Mouse (Mus musculus) macrophage (primary cell): ENCODE results near the gene Dnajc15. TPM values are rescaled to one million over a fixed set of nuclear protein-coding genes. Genes with fewer than 3 reads are reported as not detected.
A peak's percentile ranks its signal among the peaks of the same experiment; 100 is the strongest.

ENCODE experiments used
- H3K27ac ChIP-seq: fragments of 350-480 bp; formaldehyde crosslinking; 2 replicates; pipeline ENCODE4 v1.9.0; 2021
- H3K36me3 ChIP-seq: fragments of 350-480 bp; formaldehyde crosslinking; 2 replicates; pipeline ENCODE4 v1.9.0; 2021; ENCODE audit errors: inconsistent target
- H3K4me3 ChIP-seq: fragments of 350-480 bp; formaldehyde crosslinking; 2 replicates; pipeline ENCODE4 v1.9.0; 2021; ENCODE audit errors: inconsistent target
- H3K79me2 ChIP-seq: fragments of 350-480 bp; formaldehyde crosslinking; 2 replicates; pipeline ENCODE4 v1.9.0; 2021; ENCODE audit errors: inconsistent target
- WGBS: methylation state at CpG from one replicate; pipeline ENCODE4 v1.1.7; 2026; ENCODE audit warnings: inconsistent platforms; ENCODE audit not compliant: missing documents; 5-methylcytosine and 5-hydroxymethylcytosine counted together
- polyA plus RNA-seq: library from polyadenylated mRNA; stranded (reverse); fragments of 250-400 nt; gene quantifications from 3 replicates; pipeline ENCODE4 v1.2.4, GENCODE M21; 2018; ENCODE audit warnings: inconsistent platforms

Dnajc15 gene
- polyA plus RNA-seq, 1 experiment from 2014 or later: 103 TPM

DNA sequence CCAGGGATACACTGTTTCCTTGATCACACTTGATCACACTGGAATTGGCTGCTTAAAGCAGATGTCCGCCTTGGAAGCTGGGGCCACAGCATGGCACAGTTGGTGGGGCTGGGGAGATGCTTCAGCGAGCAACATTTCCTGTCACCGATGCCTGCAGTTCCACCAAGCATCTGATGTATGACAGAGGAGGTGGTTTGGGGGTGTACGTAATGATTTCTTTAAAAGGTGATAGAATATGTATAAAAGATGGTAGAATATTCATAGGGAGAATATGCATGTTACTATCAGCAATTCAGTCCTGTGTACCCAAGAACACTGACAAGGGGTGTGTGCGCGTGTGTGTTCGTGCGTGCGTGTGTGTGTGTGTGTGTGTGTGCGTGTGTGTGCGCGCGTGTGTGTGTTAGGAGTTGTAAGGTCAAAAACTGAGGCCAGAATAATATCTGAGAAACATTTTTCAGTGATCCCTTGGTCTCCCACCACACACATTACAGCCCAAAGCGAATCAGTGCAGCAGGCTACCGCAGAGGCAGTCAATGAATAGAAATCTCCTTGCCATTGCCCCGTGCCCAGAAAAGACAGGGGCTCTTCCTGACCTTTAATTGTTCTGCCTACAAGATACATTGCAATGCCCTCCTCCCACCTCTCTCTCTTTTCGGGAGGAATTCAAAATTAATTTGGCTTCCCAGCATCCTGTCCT, 73.2 kb downstream of the Dnajc15 start:
- Histone ChIP-seq H3K27ac (no peak overlapping the region), H3K4me3 (no peak overlapping the region), H3K79me2 (no peaks in the 10 kb centered on the region), H3K36me3 (no peaks in the 10 kb centered on the region)
- 91% methylated on average over 17 of the region's 17 CpGs for WGBS

DNA sequence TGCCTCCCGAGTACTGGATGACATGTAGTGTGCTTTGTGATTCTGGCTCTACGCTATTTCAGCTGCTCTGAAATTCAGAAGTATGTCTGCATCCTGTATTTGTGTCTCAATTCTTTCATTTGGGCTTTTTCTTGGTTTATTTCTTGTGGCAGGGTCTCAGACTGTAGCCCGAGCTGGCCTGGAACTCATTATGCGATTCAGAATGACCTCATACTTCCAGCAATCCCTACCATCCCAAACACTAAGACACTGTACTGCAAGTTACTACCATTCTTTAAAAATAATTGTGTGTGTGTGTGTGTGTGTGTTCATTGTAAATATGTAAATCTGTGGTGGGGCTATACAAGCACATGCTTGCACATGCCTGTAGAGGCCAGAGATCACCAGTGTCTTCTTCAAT, 78.4 kb downstream of the Dnajc15 start:
- no peak overlapping the region for H3K4me3 ChIP-seq
- no peaks in the 10 kb centered on the region for H3K36me3 ChIP-seq
- no peaks in the 10 kb centered on the region for H3K79me2 ChIP-seq
- no peak overlapping the region for H3K27ac ChIP-seq
- WGBS: 94% methylated on average over 4 of the region's 4 CpGs

DNA sequence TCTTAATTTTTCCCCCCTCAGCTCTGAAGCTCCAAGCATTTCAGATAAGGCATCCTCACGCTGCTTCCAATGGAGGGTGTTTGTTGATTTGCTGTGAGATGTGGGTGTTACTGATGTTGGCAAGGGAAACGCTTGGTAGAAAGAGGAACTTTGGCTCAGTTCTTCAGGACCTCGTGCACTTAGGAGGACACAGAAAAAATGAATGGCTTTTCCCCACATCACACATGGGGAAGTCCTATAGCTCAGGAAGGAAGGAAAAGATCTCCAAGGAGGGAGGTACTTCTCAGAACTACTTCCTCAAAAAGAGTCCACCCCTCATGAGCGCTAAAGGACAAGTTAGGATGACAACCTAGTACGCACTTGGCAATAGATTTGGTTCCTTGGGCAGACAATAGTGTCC, 79.7 kb downstream of the Dnajc15 start:
- no peak overlapping the region for H3K4me3 ChIP-seq
- no peaks in the 10 kb centered on the region for H3K79me2 ChIP-seq
- 21% methylated on average over 5 of the region's 5 CpGs for WGBS
- peak overlapping the region; percentile 81 for H3K27ac ChIP-seq
- no peaks in the 10 kb centered on the region for H3K36me3 ChIP-seq

DNA sequence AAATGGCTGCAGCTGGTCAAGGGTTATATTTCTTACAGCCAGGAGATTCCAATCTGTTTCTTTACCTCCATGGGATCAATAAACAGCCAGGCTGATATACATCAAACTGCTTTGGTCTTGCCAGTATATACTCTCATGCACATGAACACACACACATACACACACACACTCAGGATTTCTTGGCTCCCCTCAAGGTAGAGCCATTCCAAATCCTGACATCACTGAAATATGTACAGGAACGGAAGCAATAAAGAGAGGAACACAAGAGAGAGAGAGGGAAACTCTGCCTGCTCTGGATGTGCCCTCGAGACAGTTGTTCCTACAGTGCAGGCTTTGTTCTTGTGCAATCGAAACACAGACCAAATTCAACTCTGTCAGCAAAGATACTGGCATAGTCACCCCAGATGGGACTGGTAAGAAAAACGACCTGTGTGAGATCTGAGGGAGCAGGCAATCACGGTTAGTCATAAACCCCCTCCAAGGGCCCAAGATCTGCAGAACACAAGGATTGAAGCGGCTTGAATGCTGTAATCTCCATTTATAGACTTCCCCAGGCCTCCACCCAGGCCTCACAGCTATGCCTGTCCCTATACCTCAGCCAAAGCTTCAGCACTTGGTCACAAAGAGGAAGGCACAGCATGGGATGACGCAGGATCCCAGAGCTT, 80.5 kb downstream of the Dnajc15 start:
- Histone ChIP-seq H3K4me3 (no peak overlapping the region), H3K36me3 (no peaks in the 10 kb centered on the region), H3K27ac (peak overlapping the region; percentile 81), H3K79me2 (no peaks in the 10 kb centered on the region)
- WGBS: 44% methylated on average over 7 of the region's 7 CpGs

DNA sequence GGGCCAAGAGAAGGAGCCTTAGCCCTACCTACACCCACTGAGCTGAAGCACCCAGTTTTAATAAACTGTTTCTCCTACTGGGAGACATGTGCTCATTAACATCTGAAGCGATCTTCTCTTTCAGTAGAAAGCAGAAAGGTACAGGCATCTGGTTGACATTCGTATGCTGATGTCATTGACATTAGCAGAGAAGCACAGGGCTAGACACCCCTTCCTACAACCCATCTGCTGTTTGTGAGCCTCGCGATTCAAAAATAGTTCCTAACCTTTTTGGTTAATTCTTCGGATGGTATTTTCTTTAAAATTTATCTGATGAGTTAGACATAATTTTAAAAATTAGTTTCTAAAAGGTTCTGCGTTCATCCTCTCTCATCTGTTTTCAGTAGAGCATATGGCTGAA, 81.9 kb downstream of the Dnajc15 start:
- Histone ChIP-seq H3K27ac (no peak overlapping the region), H3K4me3 (no peak overlapping the region), H3K36me3 (no peaks in the 10 kb centered on the region), H3K79me2 (no peaks in the 10 kb centered on the region)
- over 99% methylated on average over 6 of the region's 6 CpGs for WGBS

DNA sequence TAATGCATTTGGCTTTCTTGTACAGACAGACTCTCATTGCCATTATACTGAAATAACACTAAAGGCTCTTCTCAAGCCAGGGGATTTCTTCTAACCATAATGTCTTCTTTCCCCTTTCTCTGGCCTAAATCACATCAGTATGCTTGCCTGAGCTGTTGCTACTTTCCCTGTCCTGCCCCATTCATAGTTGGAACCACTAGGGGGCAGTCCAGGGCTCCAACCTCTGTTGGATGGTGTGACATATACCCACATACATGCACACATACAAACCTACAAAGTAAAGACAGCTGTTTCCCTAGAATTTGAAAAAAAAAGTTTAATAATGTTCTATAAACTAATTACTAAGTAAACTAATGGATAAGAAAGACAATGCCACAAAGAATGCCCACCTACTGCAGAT, 91.7 kb downstream of the Dnajc15 start:
- no peak overlapping the region for H3K4me3 ChIP-seq
- no peaks in the 10 kb centered on the region for H3K79me2 ChIP-seq
- no peaks in the 10 kb centered on the region for H3K36me3 ChIP-seq
- no peak overlapping the region for H3K27ac ChIP-seq

DNA sequence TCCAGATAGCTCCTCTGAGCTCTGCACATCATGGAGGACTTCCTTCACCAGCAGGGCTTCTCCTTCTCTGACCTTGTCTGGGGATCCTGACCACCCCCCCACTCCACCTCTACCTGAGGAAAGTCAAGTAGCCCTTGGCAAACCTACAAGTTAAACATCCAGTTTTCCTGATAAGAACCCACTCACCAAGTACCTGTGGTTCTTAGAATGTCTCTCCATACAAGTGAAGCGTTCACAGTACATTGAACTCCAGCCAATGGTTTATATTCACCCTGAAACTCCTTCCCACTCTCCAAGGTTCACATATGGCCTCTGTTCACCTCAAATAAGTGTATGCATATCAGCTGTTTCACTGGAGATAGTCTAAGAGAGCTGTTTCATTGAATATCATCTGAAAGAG, 97.6 kb downstream of the Dnajc15 start:
- Histone ChIP-seq H3K27ac (no peak overlapping the region), H3K36me3 (no peaks in the 10 kb centered on the region), H3K79me2 (no peaks in the 10 kb centered on the region), H3K4me3 (no peak overlapping the region)
- WGBS: 87% methylated on average over 1 of the region's 1 CpGs

DNA sequence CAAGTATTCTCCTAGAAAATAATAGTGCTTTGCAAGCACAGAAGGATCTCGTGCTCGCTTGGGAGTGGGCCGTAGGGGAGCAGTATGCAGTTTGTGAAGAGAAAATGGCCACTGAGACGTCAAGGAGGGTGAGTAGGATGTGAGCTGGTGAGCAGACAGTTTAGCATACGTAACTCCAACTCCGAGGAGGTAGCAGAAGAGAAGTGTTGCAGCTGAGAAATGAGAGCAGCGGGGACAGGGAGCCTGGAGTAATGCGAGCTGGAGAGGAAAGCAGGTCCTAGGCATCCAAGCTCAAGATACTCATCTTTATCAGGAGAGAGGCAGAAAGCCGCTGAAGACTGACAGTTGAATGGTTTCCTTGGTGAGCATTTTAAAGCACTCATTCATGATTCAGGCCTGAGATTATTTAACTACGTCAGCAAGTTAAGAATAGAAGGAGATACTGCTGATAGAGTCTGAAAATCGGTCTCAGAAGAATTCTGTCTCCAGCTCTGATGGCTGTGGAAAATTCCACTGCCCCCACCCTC, 98.9 kb downstream of the Dnajc15 start:
- Histone ChIP-seq H3K4me3 (no peak overlapping the region), H3K27ac (no peak overlapping the region), H3K36me3 (no peaks in the 10 kb centered on the region), H3K79me2 (no peaks in the 10 kb centered on the region)
- WGBS: 92% methylated on average over 11 of the region's 11 CpGs

DNA sequence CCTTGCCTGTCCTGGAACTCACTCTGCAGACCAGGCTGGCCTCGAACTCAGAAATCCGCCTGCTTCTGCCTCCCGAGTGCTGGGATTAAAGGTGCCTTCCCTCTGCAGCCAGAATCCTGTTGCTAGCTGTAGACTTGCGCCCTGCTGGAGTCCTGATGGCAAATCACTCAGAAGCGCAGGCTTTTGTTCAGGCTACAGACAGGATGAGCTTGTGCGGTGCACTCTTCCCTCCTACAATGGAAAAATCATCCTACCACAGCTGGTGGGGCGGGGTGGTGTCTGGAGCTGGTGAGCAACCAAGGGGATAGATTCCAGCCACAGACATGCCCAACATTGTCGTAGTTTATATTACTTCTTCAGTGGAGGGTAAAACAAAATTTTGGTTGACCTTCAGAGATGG, 101.6 kb downstream of the Dnajc15 start:
- H3K4me3 ChIP-seq: no peak overlapping the region
- no peaks in the 10 kb centered on the region for H3K79me2 ChIP-seq
- no peaks in the 10 kb centered on the region for H3K36me3 ChIP-seq
- WGBS: 89% methylated on average over 8 of the region's 8 CpGs
- H3K27ac ChIP-seq: no peak overlapping the region

DNA sequence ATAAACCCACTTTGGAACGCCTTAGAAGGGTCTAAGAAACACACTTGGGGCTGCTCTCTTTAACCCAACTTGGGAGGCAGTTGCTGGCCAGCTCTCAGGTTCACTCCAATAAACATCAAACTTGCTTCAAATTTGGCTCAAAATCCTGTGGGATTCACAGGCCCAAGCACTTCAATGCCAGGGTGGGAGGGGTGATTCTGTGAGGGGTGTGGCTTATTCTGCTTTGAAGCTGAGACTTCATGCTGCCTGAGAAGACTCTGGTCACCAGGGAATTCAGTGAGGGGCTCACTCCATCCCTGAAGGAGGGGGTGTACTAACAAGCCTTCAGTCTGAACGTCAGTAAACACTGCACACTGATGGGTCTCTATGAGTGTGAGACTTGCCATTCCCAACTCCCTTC, 103.3 kb downstream of the Dnajc15 start:
- Histone ChIP-seq H3K4me3 (no peak overlapping the region), H3K36me3 (no peaks in the 10 kb centered on the region), H3K27ac (no peak overlapping the region), H3K79me2 (no peaks in the 10 kb centered on the region)
- 86% methylated on average over 2 of the region's 2 CpGs for WGBS

Other genes with a start within 250 kb of the Dnajc15 start
- 80.3 to 135 TPM (median 124 TPM) in 3 replicates for gene Epsti1, start 29.1 kb upstream of the Dnajc15 start, polyA plus RNA-seq
- gene Fam216b, start 213.9 kb upstream of the Dnajc15 start, polyA plus RNA-seq: not detected in 3 replicates